Mouse (Mus musculus): ENCODE measurements around the gene Arhgap10.

DNA sequence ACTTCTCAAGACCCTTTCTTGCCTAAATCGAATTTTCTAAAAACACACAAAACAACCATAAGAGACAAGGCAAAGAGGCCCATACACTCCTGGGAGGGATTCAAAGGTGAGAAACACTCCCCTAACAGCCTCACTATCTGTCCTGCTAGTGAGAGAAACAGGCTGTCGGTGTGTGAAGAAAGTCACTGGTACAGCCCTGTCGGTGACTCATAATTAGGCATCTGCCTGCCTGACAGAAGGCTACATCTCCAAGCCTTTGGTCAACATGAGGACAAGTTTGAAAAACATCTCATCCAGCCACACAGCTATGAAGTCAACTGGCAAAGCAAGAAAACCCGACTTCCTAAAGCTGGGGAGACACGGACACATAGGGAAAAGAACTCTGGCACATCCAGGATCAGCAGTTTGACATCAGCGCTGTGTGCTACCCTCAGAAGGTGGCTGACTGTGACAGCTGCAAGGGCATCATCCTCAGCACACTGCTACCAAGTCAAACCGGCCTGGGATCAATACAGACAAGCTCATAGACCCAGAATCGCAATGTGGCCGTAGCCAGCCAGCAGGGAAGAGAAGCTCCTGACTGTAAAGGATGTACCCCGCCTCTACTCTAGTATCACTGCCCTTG is 30.1 kb downstream of the Arhgap10 start:
- TF ChIP-seq CTCF (IDR thresholded peaks at IDR 0.05; ENCODE audit: low read depth) (no peak), EP300 (IDR thresholded peaks at IDR 0.05; ENCODE audit: low read depth) (no peak)

All from heart, postnatal 0 days (tissue).